Mouse (Mus musculus): ENCODE measurements around the gene Psd. TPM values are rescaled to one million over a fixed set of nuclear protein-coding genes. Genes with fewer than 3 reads are reported as not detected.

The Psd gene
- polyA plus RNA-seq, 1 experiment from 2014 or later, result 5.1 TPM

- no peaks in the 10 kb centered on the region for H3K9me3 ChIP-seq (replicated peaks; ENCODE audit: control insufficient read depth, low read length)
- WGBS, result 87% methylated on average over 3 of the region's 3 CpGs
- H3K4me3 ChIP-seq (ENCODE audit: low read length), result no peak overlapping the region
- no peak overlapping the region for H3K4me2 ChIP-seq (ENCODE audit: low read depth, low read length)
- H3K27ac ChIP-seq (ENCODE audit: low read length), result no peak overlapping the region
- no peak overlapping the region for H3K9ac ChIP-seq (ENCODE audit: low read length)
- H3K27me3 ChIP-seq (ENCODE audit: control insufficient read depth, insufficient read depth, low read length), result no peaks in the 10 kb centered on the region
- ATAC-seq (replicated peaks; ENCODE audit: extremely low read depth, insufficient read depth, low FRiP score), result no peak
- peaks cover 32% of the 10 kb centered on the region for H3K36me3 ChIP-seq (ENCODE audit: control insufficient read depth, insufficient read depth)
- H3K4me1 ChIP-seq (ENCODE audit: control insufficient read depth, insufficient read depth, low read length), result no peaks in the 10 kb centered on the region
These were observed 39.4 kb downstream of the Psd start for GRCm38 (mm10) chr19:46287566-46287965.

GRCm38 (mm10) chr19:46286926-46287325 is 40.0 kb downstream of the Psd start:
- WGBS, result 79% methylated on average over 3 of the region's 3 CpGs
- peaks cover 38% of the 10 kb centered on the region for H3K36me3 ChIP-seq (ENCODE audit: control insufficient read depth, insufficient read depth)
- H3K27ac ChIP-seq (ENCODE audit: low read length), result no peak overlapping the region

GRCm38 (mm10) chr19:46286047-46286446 is 40.9 kb downstream of the Psd start:
- Histone ChIP-seq H3K9ac (ENCODE audit: low read length) (no peak overlapping the region), H3K9me3 (replicated peaks; ENCODE audit: control insufficient read depth, low read length) (no peaks in the 10 kb centered on the region), H3K27ac (ENCODE audit: low read length) (no peak overlapping the region), H3K36me3 (ENCODE audit: control insufficient read depth, insufficient read depth) (peaks cover 46% of the 10 kb centered on the region), H3K4me3 (ENCODE audit: low read length) (no peak overlapping the region), H3K4me2 (ENCODE audit: low read depth, low read length) (no peak overlapping the region), H3K27me3 (ENCODE audit: control insufficient read depth, insufficient read depth, low read length) (no peaks in the 10 kb centered on the region), H3K4me1 (ENCODE audit: control insufficient read depth, insufficient read depth, low read length) (no peaks in the 10 kb centered on the region)
- WGBS, result 89% methylated on average over 6 of the region's 6 CpGs
- no peak for ATAC-seq (replicated peaks; ENCODE audit: extremely low read depth, insufficient read depth, low FRiP score)

More at GRCm38 (mm10) chr19:46286926-46287325, 40.0 kb downstream of the Psd start:
- Histone ChIP-seq H3K4me3 (ENCODE audit: low read length) (no peak overlapping the region), H3K9ac (ENCODE audit: low read length) (no peak overlapping the region), H3K9me3 (replicated peaks; ENCODE audit: control insufficient read depth, low read length) (no peaks in the 10 kb centered on the region), H3K4me2 (ENCODE audit: low read depth, low read length) (no peak overlapping the region), H3K4me1 (ENCODE audit: control insufficient read depth, insufficient read depth, low read length) (no peaks in the 10 kb centered on the region), H3K27me3 (ENCODE audit: control insufficient read depth, insufficient read depth, low read length) (no peaks in the 10 kb centered on the region)
- no peak for ATAC-seq (replicated peaks; ENCODE audit: extremely low read depth, insufficient read depth, low FRiP score)

- Histone ChIP-seq H3K4me1 (ENCODE audit: control insufficient read depth, insufficient read depth, low read length) (no peaks in the 10 kb centered on the region), H3K36me3 (ENCODE audit: control insufficient read depth, insufficient read depth) (peaks cover 48% of the 10 kb centered on the region), H3K9ac (ENCODE audit: low read length) (no peak overlapping the region), H3K4me2 (ENCODE audit: low read depth, low read length) (no peak overlapping the region), H3K27ac (ENCODE audit: low read length) (no peak overlapping the region), H3K27me3 (ENCODE audit: control insufficient read depth, insufficient read depth, low read length) (no peaks in the 10 kb centered on the region), H3K9me3 (replicated peaks; ENCODE audit: control insufficient read depth, low read length) (no peaks in the 10 kb centered on the region), H3K4me3 (ENCODE audit: low read length) (no peak overlapping the region)
- WGBS, result 82% methylated on average over 7 of the region's 7 CpGs
- no peak for ATAC-seq (replicated peaks; ENCODE audit: extremely low read depth, insufficient read depth, low FRiP score)
These were observed 41.3 kb downstream of the Psd start for GRCm38 (mm10) chr19:46285631-46286030.

- 89% methylated on average over 4 of the region's 4 CpGs for WGBS
- Histone ChIP-seq H3K36me3 (ENCODE audit: control insufficient read depth, insufficient read depth) (peaks cover 58% of the 10 kb centered on the region), H3K4me3 (ENCODE audit: low read length) (no peak overlapping the region), H3K27me3 (ENCODE audit: control insufficient read depth, insufficient read depth, low read length) (no peaks in the 10 kb centered on the region), H3K4me1 (ENCODE audit: control insufficient read depth, insufficient read depth, low read length) (no peaks in the 10 kb centered on the region), H3K9ac (ENCODE audit: low read length) (no peak overlapping the region), H3K27ac (ENCODE audit: low read length) (no peak overlapping the region), H3K9me3 (replicated peaks; ENCODE audit: control insufficient read depth, low read length) (no peaks in the 10 kb centered on the region), H3K4me2 (ENCODE audit: low read depth, low read length) (no peak overlapping the region)
- no peak for ATAC-seq (replicated peaks; ENCODE audit: extremely low read depth, insufficient read depth, low FRiP score)
These were observed 42.3 kb downstream of the Psd start for GRCm38 (mm10) chr19:46284686-46285085.

GRCm38 (mm10) chr19:46282081-46282849 is 44.7 kb downstream of the Psd start:
- Histone ChIP-seq H3K4me3 (ENCODE audit: low read length) (no peak overlapping the region), H3K9ac (ENCODE audit: low read length) (no peak overlapping the region), H3K27ac (ENCODE audit: low read length) (no peak overlapping the region), H3K27me3 (ENCODE audit: control insufficient read depth, insufficient read depth, low read length) (no peaks in the 10 kb centered on the region), H3K4me2 (ENCODE audit: low read depth, low read length) (no peak overlapping the region), H3K36me3 (ENCODE audit: control insufficient read depth, insufficient read depth) (peaks cover 65% of the 10 kb centered on the region), H3K4me1 (ENCODE audit: control insufficient read depth, insufficient read depth, low read length) (no peaks in the 10 kb centered on the region), H3K9me3 (replicated peaks; ENCODE audit: control insufficient read depth, low read length) (no peaks in the 10 kb centered on the region)
- 90% methylated on average over 11 of the region's 11 CpGs for WGBS
- ATAC-seq (replicated peaks; ENCODE audit: extremely low read depth, insufficient read depth, low FRiP score), result no peak

- H3K27ac ChIP-seq (ENCODE audit: low read length), result no peak overlapping the region
- ATAC-seq (replicated peaks; ENCODE audit: extremely low read depth, insufficient read depth, low FRiP score), result no peak
- 0 out of 2 replicates have a peak, but pooled peaks cover 4% of the 10 kb centered on the region for H3K9me3 ChIP-seq (replicated peaks; ENCODE audit: control insufficient read depth, low read length)
- no peak overlapping the region for H3K9ac ChIP-seq (ENCODE audit: low read length)
- H3K27me3 ChIP-seq (ENCODE audit: control insufficient read depth, insufficient read depth, low read length), result no peaks in the 10 kb centered on the region
- H3K4me3 ChIP-seq (ENCODE audit: low read length), result no peak overlapping the region
- H3K4me2 ChIP-seq (ENCODE audit: low read depth, low read length), result no peak overlapping the region
- no peaks in the 10 kb centered on the region for H3K4me1 ChIP-seq (ENCODE audit: control insufficient read depth, insufficient read depth, low read length)
- peaks cover 57% of the 10 kb centered on the region for H3K36me3 ChIP-seq (ENCODE audit: control insufficient read depth, insufficient read depth)
These were observed 51.6 kb downstream of the Psd start for GRCm38 (mm10) chr19:46275307-46275706.

- Histone ChIP-seq H3K4me3 (ENCODE audit: low read length) (no peak overlapping the region), H3K9me3 (replicated peaks; ENCODE audit: control insufficient read depth, low read length) (no peaks in the 10 kb centered on the region), H3K4me2 (ENCODE audit: low read depth, low read length) (no peak overlapping the region), H3K9ac (ENCODE audit: low read length) (no peak overlapping the region), H3K27ac (ENCODE audit: low read length) (no peak overlapping the region), H3K27me3 (ENCODE audit: control insufficient read depth, insufficient read depth, low read length) (no peaks in the 10 kb centered on the region), H3K4me1 (ENCODE audit: control insufficient read depth, insufficient read depth, low read length) (no peaks in the 10 kb centered on the region), H3K36me3 (ENCODE audit: control insufficient read depth, insufficient read depth) (peaks cover 75% of the 10 kb centered on the region)
- 85% methylated on average over 7 of the region's 7 CpGs for WGBS
- no peak for ATAC-seq (replicated peaks; ENCODE audit: extremely low read depth, insufficient read depth, low FRiP score)
These were observed 62.2 kb downstream of the Psd start for GRCm38 (mm10) chr19:46264762-46265161.
